Mouse (Mus musculus): ENCODE results near the gene Plch2. TPM values are rescaled to one million over a fixed set of nuclear protein-coding genes. Genes with fewer than 3 reads are reported as not detected.

Gene Plch2
- polyA plus RNA-seq, 1 experiment from 2014 or later: 3.1 TPM

GRCm38 (mm10) chr4:155090688-155091449, 34.3 kb upstream of the Plch2 start:
- Histone ChIP-seq H3K9ac (ENCODE audit: low read depth, low read length) (no peak overlapping the region), H3K27me3 (ENCODE audit: control insufficient read depth, insufficient read depth, low read length) (no peaks in the 10 kb centered on the region), H3K27ac (ENCODE audit: low read depth, low read length) (no peak overlapping the region), H3K9me3 (ENCODE audit: control insufficient read depth, low read length) (no peaks in the 10 kb centered on the region), H3K36me3 (ENCODE audit: control insufficient read depth, insufficient read depth, low read length) (peaks cover 5% of the 10 kb centered on the region; the same call in 1 of the 2 replicates), H3K4me1 (ENCODE audit: control insufficient read depth, insufficient read depth, low read length) (peaks cover 9% of the 10 kb centered on the region), H3K4me2 (replicated peaks; ENCODE audit: low read depth, low read length) (no peak overlapping the region), H3K4me3 (ENCODE audit: low read length) (no peak overlapping the region)
- WGBS: 88% methylated on average over 13 of the region's 13 CpGs
- ATAC-seq (ENCODE audit: low FRiP score, low TSS enrichment): no peak

GRCm38 (mm10) chr4:155090147-155090546, 33.6 kb upstream of the Plch2 start:
- peaks cover 12% of the 10 kb centered on the region for H3K4me1 ChIP-seq (ENCODE audit: control insufficient read depth, insufficient read depth, low read length)
- no peak overlapping the region for H3K27ac ChIP-seq (ENCODE audit: low read depth, low read length)
- no peak for ATAC-seq (ENCODE audit: low FRiP score, low TSS enrichment)
- no peak overlapping the region for H3K4me2 ChIP-seq (replicated peaks; ENCODE audit: low read depth, low read length)
- H3K9me3 ChIP-seq (ENCODE audit: control insufficient read depth, low read length): no peaks in the 10 kb centered on the region
- H3K4me3 ChIP-seq (ENCODE audit: low read length): no peak overlapping the region
- WGBS: 93% methylated on average over 4 of the region's 4 CpGs
- H3K9ac ChIP-seq (ENCODE audit: low read depth, low read length): no peak overlapping the region
- peaks cover 5% of the 10 kb centered on the region; the same call in 1 of the 2 replicates for H3K36me3 ChIP-seq (ENCODE audit: control insufficient read depth, insufficient read depth, low read length)
- no peaks in the 10 kb centered on the region for H3K27me3 ChIP-seq (ENCODE audit: control insufficient read depth, insufficient read depth, low read length)

DNA sequence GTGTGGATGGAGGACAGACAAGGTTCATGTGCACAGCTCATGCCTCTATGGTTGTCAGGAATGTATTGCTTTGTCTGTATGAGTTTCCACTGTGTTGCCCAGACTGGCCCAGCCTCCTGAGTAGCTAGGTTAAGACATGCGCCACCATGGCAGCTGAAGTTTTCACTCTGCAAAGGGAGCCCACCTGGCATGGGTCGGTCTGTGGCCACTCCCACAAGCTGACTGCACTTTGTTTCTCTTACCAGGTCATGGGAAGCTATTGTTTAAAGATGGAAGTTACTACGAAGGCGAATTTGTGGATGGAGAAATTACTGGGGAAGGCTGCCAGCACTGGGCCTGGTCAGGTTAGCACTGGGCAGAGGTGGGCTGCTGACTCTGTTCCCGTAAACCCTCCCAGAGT, 32.7 kb upstream of the Plch2 start:
- Histone ChIP-seq H3K27ac (ENCODE audit: low read depth, low read length) (no peak overlapping the region), H3K9ac (ENCODE audit: low read depth, low read length) (no peak overlapping the region), H3K9me3 (ENCODE audit: control insufficient read depth, low read length) (no peaks in the 10 kb centered on the region), H3K4me2 (replicated peaks; ENCODE audit: low read depth, low read length) (no peak overlapping the region), H3K4me3 (ENCODE audit: low read length) (no peak overlapping the region), H3K36me3 (ENCODE audit: control insufficient read depth, insufficient read depth, low read length) (peaks cover 5% of the 10 kb centered on the region; the same call in 1 of the 2 replicates), H3K4me1 (ENCODE audit: control insufficient read depth, insufficient read depth, low read length) (peaks cover 21% of the 10 kb centered on the region), H3K27me3 (ENCODE audit: control insufficient read depth, insufficient read depth, low read length) (no peaks in the 10 kb centered on the region)
- 88% methylated on average over 5 of the region's 5 CpGs for WGBS
- no peak for ATAC-seq (ENCODE audit: low FRiP score, low TSS enrichment)

DNA sequence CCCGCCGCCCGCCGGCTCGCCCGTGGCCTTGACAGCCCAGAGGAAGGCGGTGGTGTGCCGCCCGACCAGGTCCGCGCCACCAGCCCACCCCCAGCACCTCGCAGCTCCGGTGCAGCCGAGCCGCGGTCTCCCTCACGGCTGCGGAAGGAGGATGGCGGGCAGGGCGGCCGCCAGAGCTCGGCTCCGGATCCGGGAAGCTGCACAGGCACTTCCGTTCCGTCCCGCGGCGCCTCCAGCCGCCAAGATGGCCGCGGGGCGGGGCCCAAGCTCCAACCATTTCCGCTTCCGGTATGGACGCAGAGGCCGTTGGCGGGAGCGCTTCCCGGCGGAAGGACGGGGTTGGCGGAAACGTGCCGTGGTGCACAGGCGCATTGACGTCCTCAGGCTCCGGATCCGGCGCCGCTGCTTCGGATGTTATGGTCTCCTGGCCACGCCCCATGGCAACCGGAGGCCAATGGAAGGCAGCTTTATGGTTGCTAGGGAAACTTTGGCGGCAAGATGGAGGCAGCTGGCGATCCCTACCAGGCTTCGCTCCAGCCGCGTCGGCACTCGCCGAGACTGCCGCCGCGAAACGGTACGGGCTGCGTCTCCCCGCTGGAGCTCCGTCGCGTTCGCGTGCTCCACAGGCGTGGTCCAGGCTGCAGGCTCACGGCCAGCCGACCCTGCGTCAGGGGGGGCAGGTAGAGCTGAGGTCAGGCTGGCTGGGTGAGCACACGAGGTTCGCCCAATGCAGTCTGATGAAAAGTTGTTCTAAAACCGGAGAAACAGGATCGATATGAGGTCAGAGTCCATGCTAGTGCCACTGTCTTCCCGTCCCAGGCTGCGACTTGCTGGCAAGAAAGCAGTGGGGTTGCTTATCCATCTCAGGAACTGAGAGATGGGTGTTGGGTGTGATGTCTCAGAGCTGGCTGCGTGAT, 29.8 kb upstream of the Plch2 start, which contains the start of the genes Rer1 and Morn1:
Gene Rer1 (minus strand): TSS at position 275 of the 917 bp plus-strand sequence.
Gene Morn1 (plus strand): TSS at position 470 of the 917 bp plus-strand sequence.
- Histone ChIP-seq H3K36me3 (ENCODE audit: control insufficient read depth, insufficient read depth, low read length) (peaks cover 23% of the 10 kb centered on the region), H3K27me3 (ENCODE audit: control insufficient read depth, insufficient read depth, low read length) (no peaks in the 10 kb centered on the region), H3K4me1 (ENCODE audit: control insufficient read depth, insufficient read depth, low read length) (peaks cover 27% of the 10 kb centered on the region), H3K4me2 (replicated peaks; ENCODE audit: low read depth, low read length) (peak within 1 kb of the TSS; percentile 97), H3K9ac (ENCODE audit: low read depth, low read length) (peak within 1 kb of the TSS; percentile 95), H3K9me3 (ENCODE audit: control insufficient read depth, low read length) (no peaks in the 10 kb centered on the region), H3K4me3 (ENCODE audit: low read length) (peak within 1 kb of the TSS; percentile 96), H3K27ac (ENCODE audit: low read depth, low read length) (peak within 1 kb of the TSS; percentile 94)
- ATAC-seq (ENCODE audit: low FRiP score, low TSS enrichment): peak; percentile 97
- under 1% methylated on average over 67 of the region's 85 CpGs for whole genome bisulfite sequencing

DNA sequence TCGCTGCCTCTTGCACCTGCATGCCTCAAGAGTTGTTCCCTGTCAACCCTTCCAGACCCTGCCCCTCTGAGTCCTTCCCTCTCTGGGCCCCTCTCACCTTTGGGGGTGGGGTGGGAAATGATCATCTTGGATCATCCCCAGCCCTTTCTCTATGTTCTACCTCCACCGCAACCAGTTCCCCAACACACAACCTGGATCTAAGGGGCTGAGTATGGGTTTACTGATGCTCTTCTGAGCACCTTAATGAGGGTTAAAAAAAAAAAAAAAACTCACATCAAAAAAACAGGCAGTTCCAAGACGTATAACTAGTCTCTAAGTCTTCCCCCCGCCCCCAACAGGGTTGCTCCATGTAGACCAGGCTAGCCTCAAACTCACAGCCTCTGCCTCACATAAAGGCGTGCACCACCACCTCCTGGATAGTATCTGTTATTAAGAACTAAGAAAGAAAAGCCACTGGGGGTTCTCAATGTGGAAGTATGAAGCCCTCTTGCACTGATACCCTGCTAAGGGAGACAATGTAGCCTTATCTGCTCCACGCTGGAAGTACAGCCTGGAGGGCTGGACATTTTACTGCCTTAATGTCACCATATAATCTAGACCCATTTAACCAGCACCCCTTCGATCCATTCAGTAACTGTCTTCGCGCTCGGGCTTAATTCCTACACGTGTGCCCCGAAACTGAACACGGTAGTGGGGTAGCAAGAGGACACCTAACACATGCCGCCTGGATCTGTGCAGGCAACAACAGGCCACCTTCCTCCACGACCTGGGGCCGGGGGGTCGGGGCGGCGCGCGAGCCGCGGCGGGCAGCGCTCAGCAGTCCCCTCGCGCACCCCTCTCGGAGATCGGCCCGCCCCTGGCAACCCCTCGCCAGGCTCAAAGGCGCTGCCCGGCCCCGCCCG, 28.9 kb upstream of the Plch2 start:
- H3K4me3 ChIP-seq (ENCODE audit: low read length): peak overlapping the region; percentile 96
- H3K4me2 ChIP-seq (replicated peaks; ENCODE audit: low read depth, low read length): peak overlapping the region; percentile 72
- peak overlapping the region; percentile 94 for H3K27ac ChIP-seq (ENCODE audit: low read depth, low read length)
- no peaks in the 10 kb centered on the region for H3K27me3 ChIP-seq (ENCODE audit: control insufficient read depth, insufficient read depth, low read length)
- H3K9ac ChIP-seq (ENCODE audit: low read depth, low read length): peak overlapping the region; percentile 95
- peaks cover 27% of the 10 kb centered on the region for H3K36me3 ChIP-seq (ENCODE audit: control insufficient read depth, insufficient read depth, low read length)
- peak; percentile 53 for ATAC-seq (ENCODE audit: low FRiP score, low TSS enrichment)
- 6% methylated on average over 30 of the region's 35 CpGs for WGBS
- no peaks in the 10 kb centered on the region for H3K9me3 ChIP-seq (ENCODE audit: control insufficient read depth, low read length)
- H3K4me1 ChIP-seq (ENCODE audit: control insufficient read depth, insufficient read depth, low read length): peaks cover 27% of the 10 kb centered on the region

GRCm38 (mm10) chr4:155084351-155084750, 27.8 kb upstream of the Plch2 start:
- Histone ChIP-seq H3K4me2 (replicated peaks; ENCODE audit: low read depth, low read length) (no peak overlapping the region), H3K9ac (ENCODE audit: low read depth, low read length) (peak overlapping the region; percentile 95; the same call in 1 of the 2 replicates), H3K36me3 (ENCODE audit: control insufficient read depth, insufficient read depth, low read length) (peaks cover 38% of the 10 kb centered on the region), H3K27me3 (ENCODE audit: control insufficient read depth, insufficient read depth, low read length) (no peaks in the 10 kb centered on the region), H3K27ac (ENCODE audit: low read depth, low read length) (no peak overlapping the region), H3K4me1 (ENCODE audit: control insufficient read depth, insufficient read depth, low read length) (peaks cover 27% of the 10 kb centered on the region), H3K4me3 (ENCODE audit: low read length) (no peak overlapping the region), H3K9me3 (ENCODE audit: control insufficient read depth, low read length) (no peaks in the 10 kb centered on the region)
- WGBS: 89% methylated on average over 7 of the region's 7 CpGs
- no peak for ATAC-seq (ENCODE audit: low FRiP score, low TSS enrichment)

DNA sequence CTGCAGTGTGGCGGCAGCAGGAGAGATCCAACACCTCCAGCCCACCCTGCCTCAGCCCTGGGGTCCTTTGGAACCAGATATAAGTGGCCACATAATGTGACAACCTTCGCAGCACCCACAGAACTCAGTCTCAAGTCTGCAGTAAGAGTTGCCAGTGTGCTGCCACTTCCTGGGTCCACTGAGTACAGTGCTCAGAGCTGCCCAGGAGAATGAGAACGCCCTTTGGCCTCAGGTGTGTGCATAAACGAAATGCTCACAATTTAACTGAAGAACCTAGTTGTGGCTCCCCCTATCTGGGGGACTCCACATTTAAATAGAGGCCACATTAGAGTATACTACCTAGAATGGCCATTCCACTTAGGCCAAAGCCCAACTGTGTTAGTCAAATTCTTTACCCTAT, 27.0 kb upstream of the Plch2 start:
- H3K9ac ChIP-seq (ENCODE audit: low read depth, low read length): peak overlapping the region; percentile 34; the same call in 1 of the 2 replicates
- H3K27me3 ChIP-seq (ENCODE audit: control insufficient read depth, insufficient read depth, low read length): no peaks in the 10 kb centered on the region

DNA sequence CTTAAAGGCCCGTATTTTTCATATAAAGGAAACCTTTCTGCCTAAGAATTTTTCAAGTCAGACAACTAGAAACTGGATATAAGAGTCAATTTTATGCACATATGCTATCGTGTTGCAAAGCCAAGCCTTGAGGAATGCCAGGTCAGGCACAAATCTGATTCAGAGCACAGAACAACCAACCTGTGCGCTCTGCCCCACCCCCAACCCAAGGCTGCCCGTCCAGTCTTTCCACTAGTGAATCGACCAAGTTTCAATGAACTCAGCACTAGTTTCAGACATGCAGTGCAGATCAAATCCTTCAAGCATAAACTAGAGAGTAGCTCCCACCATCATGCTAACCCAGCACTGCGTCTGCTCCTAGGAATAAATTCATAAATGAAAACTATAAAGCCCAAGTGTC, 23.1 kb upstream of the Plch2 start:
- peak overlapping the region; percentile 24; the same call in 1 of the 2 replicates for H3K27ac ChIP-seq (ENCODE audit: low read depth, low read length)
- H3K27me3 ChIP-seq (ENCODE audit: control insufficient read depth, insufficient read depth, low read length): no peaks in the 10 kb centered on the region
- peaks cover 10% of the 10 kb centered on the region for H3K4me1 ChIP-seq (ENCODE audit: control insufficient read depth, insufficient read depth, low read length)
- peaks cover 77% of the 10 kb centered on the region for H3K36me3 ChIP-seq (ENCODE audit: control insufficient read depth, insufficient read depth, low read length)
- no peak overlapping the region for H3K4me3 ChIP-seq (ENCODE audit: low read length)
- 82% methylated on average over 6 of the region's 6 CpGs for WGBS
- ATAC-seq (ENCODE audit: low FRiP score, low TSS enrichment): no peak
- H3K4me2 ChIP-seq (replicated peaks; ENCODE audit: low read depth, low read length): no peak overlapping the region
- no peaks in the 10 kb centered on the region for H3K9me3 ChIP-seq (ENCODE audit: control insufficient read depth, low read length)
- H3K9ac ChIP-seq (ENCODE audit: low read depth, low read length): no peak overlapping the region

More for the DNA sequence above, 27.0 kb upstream of the Plch2 start:
- 87% methylated on average over 4 of the region's 4 CpGs for WGBS
- Histone ChIP-seq H3K36me3 (ENCODE audit: control insufficient read depth, insufficient read depth, low read length) (peaks cover 42% of the 10 kb centered on the region), H3K4me3 (ENCODE audit: low read length) (no peak overlapping the region), H3K4me1 (ENCODE audit: control insufficient read depth, insufficient read depth, low read length) (peaks cover 27% of the 10 kb centered on the region), H3K27ac (ENCODE audit: low read depth, low read length) (no peak overlapping the region), H3K4me2 (replicated peaks; ENCODE audit: low read depth, low read length) (no peak overlapping the region), H3K9me3 (ENCODE audit: control insufficient read depth, low read length) (no peaks in the 10 kb centered on the region)
- no peak for ATAC-seq (ENCODE audit: low FRiP score, low TSS enrichment)
